Comparison of ENCODE assay signal across 25 mouse cellular contexts in genomic region chr12:26340621-26341020, GRCm38 (mm10).
"Had no signal": no experiment of that assay in that cellular context is flagged by ENCODE, and none has a peak within 500 bp of the region (broad histone marks: within the 10 kb centered on the region; RNA-seq: fewer than 3 reads in every experiment).

No protein-coding gene starts in this region.

- H3K9me3 ChIP-seq: heart, embryonic 13.5 days; heart, embryonic 15.5 days; hindbrain, embryonic 13.5 days; hindbrain, embryonic 15.5 days; intestine, embryonic 15.5 days; limb, embryonic 10.5 days; limb, embryonic 12.5 days; liver, embryonic 13.5 days; liver, embryonic 15.5 days had no signal

- H3K4me2 ChIP-seq: heart, embryonic 11.5 days; heart, embryonic 13.5 days; heart, embryonic 15.5 days; hindbrain, embryonic 13.5 days; hindbrain, embryonic 15.5 days; intestine, embryonic 15.5 days; limb, embryonic 12.5 days; liver, embryonic 11.5 days; liver, embryonic 13.5 days; liver, embryonic 15.5 days had no signal

- H3K27ac ChIP-seq: heart, adult 2 months; heart, embryonic 13.5 days; heart, embryonic 15.5 days; hindbrain, embryonic 13.5 days; hindbrain, embryonic 15.5 days; hindbrain, postnatal 0 days; intestine, embryonic 15.5 days; layer of hippocampus, adult 2 months; left cerebral cortex, adult 2 months; limb, embryonic 10.5 days; limb, embryonic 12.5 days; liver, embryonic 13.5 days; liver, embryonic 15.5 days had no signal

- H3K4me3 ChIP-seq: heart, adult 2 months; heart, embryonic 13.5 days; heart, embryonic 15.5 days; hindbrain, embryonic 13.5 days; hindbrain, embryonic 15.5 days; intestine, embryonic 15.5 days; layer of hippocampus, adult 2 months; left cerebral cortex, adult 2 months; limb, embryonic 10.5 days; limb, embryonic 12.5 days; liver, embryonic 13.5 days; liver, embryonic 15.5 days had no signal

- H3K27me3 ChIP-seq: heart, embryonic 13.5 days; heart, embryonic 15.5 days; hindbrain, embryonic 13.5 days; hindbrain, embryonic 15.5 days; intestine, embryonic 15.5 days; limb, embryonic 12.5 days; liver, embryonic 13.5 days; liver, embryonic 15.5 days had no signal

- H3K36me3 ChIP-seq: heart, embryonic 15.5 days; hindbrain, embryonic 15.5 days; intestine, embryonic 15.5 days; liver, embryonic 13.5 days; liver, embryonic 15.5 days had no signal

- H3K4me1 ChIP-seq: intestine, embryonic 15.5 days; limb, embryonic 10.5 days; limb, embryonic 12.5 days; liver, embryonic 13.5 days; liver, embryonic 15.5 days had no signal

- H3K9ac ChIP-seq: heart, embryonic 13.5 days; heart, embryonic 15.5 days; hindbrain, embryonic 13.5 days; hindbrain, embryonic 15.5 days; intestine, embryonic 15.5 days; limb, embryonic 12.5 days; liver, embryonic 13.5 days; liver, embryonic 15.5 days had no signal

- ATAC-seq: hindbrain, postnatal 0 days; intestine, embryonic 15.5 days had no signal

- DNase-seq: gastrocnemius, postnatal 14 days; gastrocnemius, postnatal 36 days; heart, adult 2 months; heart, postnatal 14 days; heart, postnatal 36 days; kidney, adult 11 months; kidney, adult 2 months; kidney, postnatal 10 days; kidney, postnatal 25 days; kidney, postnatal 4 days; liver; liver, embryonic 13.5 days had no signal
